Mouse (Mus musculus) subcutaneous adipose tissue, adult 2 months (tissue): Measurements from ENCODE around the gene Sugt1. TPM values are rescaled to one million over a fixed set of nuclear protein-coding genes. Genes with fewer than 3 reads are reported as not detected.

Experiments used
- polyA plus RNA-seq: library from polyadenylated mRNA; depleted of rRNA; stranded (reverse); fragments of >200 nt; gene quantifications from 2 replicates; pipeline ENCODE4 v1.2.3, GENCODE M21; 2012; ENCODE audit warnings: low replicate concordance; rRNA removed

Sugt1 gene
- polyA plus RNA-seq, result 10.0 and 10.6 TPM in 2 replicates

DNA sequence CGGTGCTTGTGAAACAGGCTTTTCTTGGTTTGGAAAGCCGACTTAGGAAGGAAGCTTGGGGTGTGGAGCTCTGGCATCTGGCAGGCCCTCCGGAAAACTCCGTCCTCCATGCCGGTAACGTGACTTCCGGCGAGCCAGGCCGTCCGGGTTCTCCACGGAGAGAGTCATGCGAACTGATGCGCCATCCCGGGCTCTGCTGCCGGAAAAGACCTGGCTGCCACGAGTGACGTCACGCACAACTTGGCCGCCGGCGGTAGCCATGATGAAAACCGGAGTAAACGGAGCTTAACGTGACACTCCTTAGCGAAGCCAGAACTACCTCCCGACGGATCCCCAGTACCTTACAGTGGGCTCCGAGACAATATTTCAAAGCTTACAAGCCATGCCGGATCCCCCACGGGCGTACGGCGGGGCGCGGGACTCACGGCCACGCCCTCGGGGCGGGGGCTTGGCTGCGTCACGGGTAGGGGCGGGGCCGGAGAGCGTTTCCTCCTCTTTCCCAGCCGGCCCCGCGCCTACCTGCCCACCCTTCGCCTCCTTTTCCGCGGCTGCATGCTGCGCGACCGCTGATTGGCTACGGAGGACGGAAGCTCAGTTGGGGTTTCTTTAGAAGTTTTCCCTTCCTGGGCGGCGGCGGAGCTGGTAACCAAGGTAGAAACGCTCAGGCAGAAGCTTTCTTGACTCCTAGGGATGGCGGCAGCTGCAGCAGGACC, at the start of gene Sugt1:
Gene Sugt1, plus strand, starts transcription at position 553 of the 713 bp plus-strand sequence.

DNA sequence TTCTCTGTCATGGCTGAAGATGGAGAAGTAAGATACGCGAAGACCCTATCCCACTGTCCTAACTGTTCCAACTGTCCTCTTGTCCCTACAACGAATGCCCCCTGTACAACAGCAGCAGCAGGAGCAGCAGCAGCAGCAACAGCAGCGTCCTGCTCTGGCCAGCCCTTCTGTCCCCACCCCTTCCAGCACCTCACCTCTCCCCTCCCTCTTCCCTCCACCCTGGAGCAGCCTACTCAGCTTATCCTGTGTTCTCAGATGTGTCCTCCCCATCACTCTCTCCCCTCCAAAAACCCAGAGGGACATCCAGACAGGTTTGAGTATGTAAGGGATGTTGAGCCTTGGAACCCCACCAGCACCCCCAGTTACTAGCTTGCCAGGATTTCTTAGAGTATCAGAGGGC, 74.5 kb downstream of the Sugt1 start, which contains the start of gene Cnmd:
Gene Cnmd, minus strand, starts transcription at position 170 of the 400 bp plus-strand sequence.

Other genes starting within 250 kb of the Sugt1 start
- gene Naa16, start 196.9 kb upstream of the Sugt1 start, polyA plus RNA-seq, result 2.6 and 4.8 TPM in 2 replicates
- 3.4 and 4.0 TPM in 2 replicates for gene Mtrf1, start 189.9 kb upstream of the Sugt1 start, polyA plus RNA-seq
- gene Kbtbd7, start 161.2 kb upstream of the Sugt1 start, polyA plus RNA-seq, result 3.0 and 6.3 TPM in 2 replicates
- gene Kbtbd6, start 135.9 kb upstream of the Sugt1 start, polyA plus RNA-seq, result 0.26 and 0.67 TPM in 2 replicates
- 13.7 and 18.8 TPM in 2 replicates for gene Elf1, start 106.5 kb upstream of the Sugt1 start, polyA plus RNA-seq
- 4.4 and 5.8 TPM in 2 replicates for gene Wbp4, start 106.2 kb upstream of the Sugt1 start, polyA plus RNA-seq
- 0.50 and 1.9 TPM in 2 replicates for gene Cnmd, start 74.5 kb downstream of the Sugt1 start, polyA plus RNA-seq
- gene Pcdh8, start 183.6 kb downstream of the Sugt1 start, polyA plus RNA-seq, result 0.05 and 0.06 TPM in 2 replicates